Mouse (Mus musculus): ENCODE data around the gene Atoh8.

GRCm38 (mm10) chr6:72185893-72186490 is 49.4 kb downstream of the Atoh8 start:
- TF ChIP-seq CTCF (IDR thresholded peaks at IDR 0.05; ENCODE audit: low read depth) (peak; percentile 98), EP300 (IDR thresholded peaks at IDR 0.05; ENCODE audit: low read depth) (no peak)
